Mouse (Mus musculus): ENCODE data around the gene Bglap3.
"Not testable (repeated sequence)": the region's sequence is repeated elsewhere in the genome, so short reads cannot be mapped to it uniquely, and the experiment has no call there.

Gene Bglap3

GRCm38 (mm10) chr3:88378599-88378998, 6.1 kb upstream of the Bglap3 start, which contains the start of gene Bglap2:
Gene Bglap2 (minus strand): TSS chr3:88378699.
- DNase-seq (ENCODE audit: low spot score in 2 of 2) = not testable (repeated sequence)

- DNase-seq (ENCODE audit: low spot score in 2 of 2) = not testable (repeated sequence)
Measured at GRCm38 (mm10) chr3:88376644-88377043, 4.1 kb upstream of the Bglap3 start.

- not testable (repeated sequence) for DNase-seq (ENCODE audit: low spot score in 2 of 2)
Measured at GRCm38 (mm10) chr3:88375750-88376626, 3.4 kb upstream of the Bglap3 start.

GRCm38 (mm10) chr3:88368511-88368910, 4.0 kb downstream of the Bglap3 start:
- peak in 1 of 2 experiments; percentile 27 for DNase-seq (ENCODE audit: low spot score in 2 of 2)

DNA sequence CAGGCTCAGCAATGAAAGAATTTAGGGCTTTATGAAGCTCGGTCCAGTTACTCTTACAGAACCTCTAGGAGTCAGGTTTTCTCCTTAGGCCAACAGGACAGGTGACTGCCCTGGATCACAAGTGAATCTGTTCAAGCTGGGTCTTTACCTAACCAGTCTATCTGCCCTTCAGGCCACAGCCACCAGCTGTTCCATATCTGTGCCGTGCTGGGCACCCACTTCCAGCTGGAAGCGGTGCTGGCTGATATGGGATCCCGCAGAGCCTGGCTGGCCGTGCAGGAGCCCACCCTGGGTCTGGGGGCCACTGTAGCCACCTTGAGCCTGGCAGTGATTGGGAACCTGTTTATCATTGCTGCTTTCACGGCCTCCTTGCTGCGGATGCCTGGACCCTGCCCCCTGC, 5.0 kb downstream of the Bglap3 start:
- DNase-seq (ENCODE audit: low spot score in 2 of 2) = not testable (repeated sequence)

- peak; percentile 72 to 80 for DNase-seq (ENCODE audit: low spot score in 2 of 2)
Measured at GRCm38 (mm10) chr3:88366830-88367428, 5.6 kb downstream of the Bglap3 start.

DNA sequence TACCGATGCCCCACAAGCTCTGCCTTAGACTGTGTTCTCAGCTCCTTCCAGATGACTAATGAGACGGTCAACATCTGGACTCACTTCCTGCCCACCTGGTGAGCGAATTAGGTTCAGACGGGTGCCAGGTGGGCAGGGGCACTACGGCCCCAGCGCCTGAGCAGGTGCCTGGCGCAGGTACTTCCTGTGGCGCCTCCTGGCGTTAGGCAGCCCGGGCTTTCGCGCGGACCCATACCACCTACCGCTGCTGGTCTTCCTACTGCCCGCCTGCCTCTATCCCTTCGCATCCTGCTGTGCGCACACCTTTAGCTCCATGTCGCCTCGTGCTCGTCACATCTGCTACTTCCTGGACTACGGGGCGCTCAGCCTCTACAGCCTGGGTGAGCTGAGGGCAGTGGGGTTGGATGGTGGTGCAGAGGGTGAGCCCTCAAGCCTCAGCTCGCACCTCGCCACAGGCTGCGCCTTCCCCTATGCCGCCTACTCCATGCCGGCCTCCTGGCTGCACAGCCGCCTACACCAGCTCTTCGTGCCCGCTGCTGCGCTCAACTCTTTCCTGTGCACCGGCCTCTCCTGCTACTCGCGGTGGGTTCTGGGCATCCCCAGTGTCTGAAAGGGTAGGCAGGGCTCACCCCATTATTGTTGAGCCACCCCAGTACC, 6.7 kb downstream of the Bglap3 start:
- DNase-seq (ENCODE audit: low spot score in 2 of 2) = no peak

DNA sequence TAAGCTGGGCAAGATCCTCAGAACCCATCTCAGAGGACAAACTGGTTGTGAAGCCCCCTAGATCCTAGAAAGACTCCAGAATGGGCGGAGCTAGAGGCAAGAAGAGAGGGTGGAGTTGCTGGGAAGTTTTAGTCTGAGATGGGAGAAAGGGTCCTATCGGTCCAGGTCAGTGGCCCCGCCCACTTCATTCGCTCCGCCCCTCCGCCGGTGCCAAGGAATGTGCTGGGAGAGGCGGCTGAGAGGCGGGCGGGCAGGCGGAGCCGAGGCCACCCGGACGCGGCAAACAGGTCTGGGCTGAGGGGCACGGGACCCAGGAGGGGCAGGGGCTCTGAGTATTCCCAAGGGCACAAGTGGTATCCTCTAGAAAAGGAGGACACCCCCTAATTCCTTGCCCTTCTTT, 8.2 kb downstream of the Bglap3 start, which contains the start of gene Paqr6:
Paqr6 (plus strand) TSS at position 248 of the 400 bp plus-strand sequence.
- peak in 1 of 2 experiments; percentile 56 for DNase-seq (ENCODE audit: low spot score in 2 of 2)

DNA sequence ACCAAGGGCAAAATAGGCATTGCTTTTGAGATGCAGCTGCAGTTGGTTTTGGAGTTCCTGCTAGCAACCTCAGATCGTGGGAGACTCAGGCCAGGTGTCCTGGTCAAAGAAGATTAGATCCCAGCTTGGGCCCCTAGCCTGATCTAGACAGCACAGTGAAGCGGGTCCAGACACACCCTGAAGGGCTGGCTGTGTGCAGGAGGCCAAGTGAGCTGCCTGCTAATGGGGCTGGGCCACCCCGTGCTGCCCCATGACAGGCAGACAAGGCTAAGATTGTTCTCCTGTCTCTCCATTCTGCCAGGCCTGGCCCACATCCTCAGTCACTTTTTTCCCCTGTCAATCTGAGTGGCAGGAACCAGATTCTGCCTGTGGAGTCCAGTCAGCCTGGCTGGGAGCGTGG, 8.8 kb downstream of the Bglap3 start:
- DNase-seq (ENCODE audit: low spot score in 2 of 2) = peak; percentile 64 to 67

- DNase-seq (ENCODE audit: low spot score in 2 of 2) = peak; percentile 62 to 67
Measured at GRCm38 (mm10) chr3:88361612-88362313, 10.8 kb downstream of the Bglap3 start.

GRCm38 (mm10) chr3:88361096-88361495, 11.4 kb downstream of the Bglap3 start:
- DNase-seq (ENCODE audit: low spot score in 2 of 2) = no peak

DNA sequence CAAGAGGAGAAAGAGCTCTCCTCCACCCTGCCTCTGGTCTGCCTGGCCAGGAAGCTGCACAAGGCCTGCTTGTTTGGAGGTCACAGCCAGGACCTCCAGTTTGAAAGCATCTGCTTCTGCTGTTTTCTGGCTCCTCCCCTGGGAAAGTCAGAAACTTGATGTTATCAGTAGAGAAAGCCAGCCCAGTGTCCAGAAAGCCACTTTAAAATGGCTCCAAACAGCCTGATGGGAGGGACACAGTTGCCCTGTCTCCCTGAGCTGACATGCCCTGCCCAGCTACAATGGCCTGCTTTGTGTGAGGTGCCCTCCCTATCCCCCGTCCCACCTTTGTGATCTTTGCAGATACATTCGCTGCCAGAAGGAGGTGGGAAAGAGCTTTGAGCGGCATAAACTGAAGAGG, 12.6 kb downstream of the Bglap3 start:
- no peak for DNase-seq (ENCODE audit: low spot score in 2 of 2)

DNA sequence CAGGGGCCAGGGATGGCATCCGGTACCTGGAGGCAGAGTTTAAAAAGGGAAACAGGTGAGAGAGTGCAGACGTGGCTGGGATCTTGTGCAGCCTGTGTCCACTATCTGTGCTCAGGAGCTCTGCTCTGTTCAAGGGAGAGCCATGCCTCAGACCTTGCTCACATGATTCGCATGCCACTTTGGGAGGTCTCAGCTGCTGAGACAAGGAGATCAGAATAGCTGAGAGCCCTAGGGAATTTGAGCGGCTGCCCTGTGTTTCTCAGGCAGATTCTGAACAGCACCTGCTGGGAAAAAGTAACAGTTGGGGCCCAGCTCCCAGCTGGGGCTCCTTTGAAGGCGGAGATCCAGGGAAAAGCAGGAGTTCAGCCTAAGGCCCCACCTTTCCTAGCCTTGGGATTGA, 13.0 kb downstream of the Bglap3 start:
- no peak for DNase-seq (ENCODE audit: low spot score in 2 of 2)

- peak in 1 of 2 experiments; percentile 54 for DNase-seq (ENCODE audit: low spot score in 2 of 2)
Measured at GRCm38 (mm10) chr3:88354396-88355165, 18.0 kb downstream of the Bglap3 start.

- no peak for DNase-seq (ENCODE audit: low spot score in 2 of 2)
Measured at GRCm38 (mm10) chr3:88352907-88353306, 19.6 kb downstream of the Bglap3 start.

GRCm38 (mm10) chr3:88350732-88351131, 21.8 kb downstream of the Bglap3 start:
- no peak for DNase-seq (ENCODE audit: low spot score in 2 of 2)

DNA sequence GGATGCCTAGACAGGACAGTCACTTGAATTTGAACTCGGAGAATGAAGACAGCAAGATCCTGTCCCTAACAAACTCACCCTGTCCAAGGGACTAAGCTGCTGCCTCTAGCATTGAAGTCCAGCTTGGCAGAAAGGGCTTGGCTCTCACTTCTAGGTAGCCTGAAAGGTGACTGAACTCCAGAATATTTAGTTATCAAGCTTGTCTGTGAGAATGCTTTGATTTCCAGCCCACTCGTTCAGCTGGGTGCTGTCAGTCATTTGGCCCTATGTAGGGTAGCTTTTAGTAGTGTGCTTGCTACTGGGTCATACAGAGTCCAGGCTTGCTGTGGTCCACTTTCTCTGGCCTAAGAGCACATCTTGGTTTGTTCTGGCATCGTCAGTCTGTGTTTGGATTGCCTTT, 33.5 kb downstream of the Bglap3 start:
- no peak for DNase-seq (ENCODE audit: low spot score in 2 of 2)

GRCm38 (mm10) chr3:88338316-88338715, 34.2 kb downstream of the Bglap3 start:
- no peak for DNase-seq (ENCODE audit: low spot score in 2 of 2)

- DNase-seq (ENCODE audit: low spot score in 2 of 2) = no peak
Measured at GRCm38 (mm10) chr3:88337367-88338020, 35.0 kb downstream of the Bglap3 start.

All from right cerebral cortex, postnatal 10 days (tissue).